Mouse (Mus musculus): Measurements from ENCODE around the gene Vamp1. TPM values are rescaled to one million over a fixed set of nuclear protein-coding genes. Genes with fewer than 3 reads are reported as not detected.
A peak's percentile ranks its signal among the peaks of the same experiment; 100 is the strongest.

The Vamp1 gene
- total and polyA plus RNA-seq, 3 experiments = 1.9 to 4.6 (median 3.1) TPM

- Histone ChIP-seq H3K36me3 (replicated peaks in 1 of 2; ENCODE audit: control insufficient read depth in 1 of 2, insufficient read depth in 1 of 2, low read length in 1 of 2) (no peaks in the 10 kb centered on the region), H3K4me1 (ENCODE audit: control insufficient read depth in 1 of 2, insufficient read depth in 2 of 2) (peaks cover 2 to 13% of the 10 kb centered on the region in 2 experiments; a peak in 2 of 4 replicates), H3K27ac (ENCODE audit: insufficient read depth, low read depth) (no peak overlapping the region), H3K9me3 (replicated peaks; ENCODE audit: low read length) (no peaks in the 10 kb centered on the region), H3K4me3 (replicated peaks in 1 of 3; ENCODE audit: low read depth in 2 of 3, low read length in 2 of 3, poor library complexity in 1 of 3) (peak overlapping the region; percentile 6 to 45 (median 22)), H3K9ac (ENCODE audit: insufficient read depth, low read depth) (peak overlapping the region; percentile 24; the same call in 1 of the 2 replicates), H3K4me2 (ENCODE audit: insufficient read depth, low read depth, poor library complexity, severe bottlenecking) (peak overlapping the region; percentile 81), H3K79me2 (replicated peaks; ENCODE audit: control insufficient read depth, extremely low read depth, insufficient read depth, poor library complexity, severe bottlenecking) (no peaks in the 10 kb centered on the region), H3K27me3 (replicated peaks) (peaks cover 19% of the 10 kb centered on the region)
- peak; percentile 88 for DNase-seq (ENCODE audit: extremely low read depth)
- peak; percentile 31 to 94; a peak in 3 of 4 replicates for TF ChIP-seq CTCF (conservative IDR thresholded peaks at IDR 0.05 in 1 of 2, IDR thresholded peaks at IDR 0.05 in 1 of 2; ENCODE audit: low read depth in 2 of 2, low read length in 2 of 2)
- peak; percentile 90 for TF ChIP-seq BHLHE40 (IDR thresholded peaks at IDR 0.05; ENCODE audit: low read depth, low read length)
- peak; percentile 31; the same call in 1 of the 2 replicates for TF ChIP-seq JUND (conservative IDR thresholded peaks at IDR 0.05; ENCODE audit: low read depth, low read length)
- peak; percentile 53; the same call in 1 of the 2 replicates for TF ChIP-seq USF1 (IDR thresholded peaks at IDR 0.05; ENCODE audit: low read depth, low read length)
- TF ChIP-seq ZC3H11A (IDR thresholded peaks at IDR 0.05; ENCODE audit: low read depth, low read length) = peak; percentile 21
- TF ChIP-seq MYC (IDR thresholded peaks at IDR 0.05; ENCODE audit: low read depth, low read length) = peak; percentile 97
- no peak for TF ChIP-seq ZNF384 (IDR thresholded peaks at IDR 0.05; ENCODE audit: low read depth, low read length)
- TF ChIP-seq IRF4 (IDR thresholded peaks at IDR 0.05; ENCODE audit: low read depth, low read length) = no peak
- TF ChIP-seq USF2 (conservative IDR thresholded peaks at IDR 0.05; ENCODE audit: low read depth, low read length) = peak; percentile 44
- TF ChIP-seq HCFC1 (IDR thresholded peaks at IDR 0.05; ENCODE audit: low read depth, low read length) = no peak; the same call in 1 of the 2 replicates
- peak; percentile 36; the same call in 1 of the 2 replicates for TF ChIP-seq ELF1 (IDR thresholded peaks at IDR 0.05; ENCODE audit: low read depth, low read length)
- no peak for TF ChIP-seq ZKSCAN1 (IDR thresholded peaks at IDR 0.05; ENCODE audit: borderline replicate concordance, low read depth, low read length)
- no peak; the same call in none of the 2 replicates for TF ChIP-seq RAD21 (IDR thresholded peaks at IDR 0.05; ENCODE audit: low read depth, low read length)
- no peak for TF ChIP-seq EP300 (IDR thresholded peaks at IDR 0.05; ENCODE audit: low read length)
- TF ChIP-seq POLR2A (IDR thresholded peaks at IDR 0.05; ENCODE audit: low read depth, low read length) = peak; percentile 37; the same call in 1 of the 2 replicates
- no peak for TF ChIP-seq MEF2A (IDR thresholded peaks at IDR 0.05; ENCODE audit: borderline replicate concordance, low read depth, low read length)
- TF ChIP-seq SMC3 (IDR thresholded peaks at IDR 0.05; ENCODE audit: low read depth, low read length) = peak; percentile 84
- peak; percentile 53; the same call in 1 of the 2 replicates for TF ChIP-seq NELFE (IDR thresholded peaks at IDR 0.05; ENCODE audit: low read depth, low read length)
- TF ChIP-seq RCOR1 (conservative IDR thresholded peaks at IDR 0.05; ENCODE audit: low read depth, low read length) = no peak
- TF ChIP-seq MXI1 (IDR thresholded peaks at IDR 0.05; ENCODE audit: low read depth, low read length) = peak; percentile 90
- TF ChIP-seq SIN3A (IDR thresholded peaks at IDR 0.05; ENCODE audit: low read length) = peak; percentile 77; the same call in 1 of the 2 replicates
- peak; percentile 95 for TF ChIP-seq MAX (IDR thresholded peaks at IDR 0.05; ENCODE audit: low read length)
- 0 out of 2 replicates have a peak, but pooled peaks have one; percentile 36 for TF ChIP-seq ETS1 (conservative IDR thresholded peaks at IDR 0.05; ENCODE audit: low read depth, low read length)
- dilution Hi-C loops (cut with MboI; ENCODE audit: extremely low pct_ligation_motif_present, extremely low pct_unique_long_range_greater_than_20kb, low sequenced_read_pairs) (no loop called here), in situ Hi-C loops (cut with MboI; ENCODE audit: low pct_ligation_motif_present, low pct_unique_long_range_greater_than_20kb, low sequenced_read_pairs) (loop anchor here (5.0 kb wide), 2 partner anchors 49 to 114 kb away; no protein-coding TSS in a partner anchor)
Measured at GRCm38 (mm10) chr6:125271455-125272227, 56.3 kb downstream of the Vamp1 start.

Data from CH12.LX (cell line).